Mouse (Mus musculus) hindbrain, embryonic 11.5 days (tissue): ENCODE data around the gene Aldob. TPM values are rescaled to one million over a fixed set of nuclear protein-coding genes. Genes with fewer than 3 reads are reported as not detected.
"Not testable (repeated sequence)": the region's sequence is repeated elsewhere in the genome, so short reads cannot be mapped to it uniquely, and the experiment has no call there.

Source experiments
- ATAC-seq: fragments of 200-750 bp; cut with Nextera tagmentation; 2 replicates; pipeline ENCODE4 v1.8.0; 2017; ENCODE audit warnings: mild to moderate bottlenecking, moderate TSS enrichment, moderate library complexity; ENCODE audit not compliant: low FRiP score
- DNase-seq: peaks from one replicate; pipeline ENCODE4 v3.0.0-alpha.2; 2015; ENCODE audit warnings: low spot score
- H3K27ac ChIP-seq: fragments of 300-500 bp; sonication (generic); 2 replicates; pipeline ENCODE4 v1.5.1; 2014; ENCODE audit warnings: mild to moderate bottlenecking, low read depth, low read length
- H3K27me3 ChIP-seq: fragments of 300-500 bp; sonication (generic); 2 replicates; pipeline ENCODE4 v1.6.1; 2014; ENCODE audit warnings: mild to moderate bottlenecking, low read length, moderate library complexity, mixed read lengths; ENCODE audit not compliant: control insufficient read depth, insufficient read depth
- H3K36me3 ChIP-seq: fragments of 300-500 bp; sonication (generic); 2 replicates; pipeline ENCODE4 v1.6.1; 2014; ENCODE audit warnings: mild to moderate bottlenecking, low read length, moderate library complexity, mixed read lengths; ENCODE audit not compliant: control insufficient read depth, insufficient read depth
- H3K4me1 ChIP-seq: fragments of 300-500 bp; sonication (generic); replicated peaks from 2 replicates; pipeline ENCODE4 v1.6.1; 2014; ENCODE audit warnings: low read length, mixed read lengths; ENCODE audit not compliant: control insufficient read depth, insufficient read depth
- H3K4me2 ChIP-seq: fragments of 300-500 bp; sonication (generic); replicated peaks from 2 replicates; pipeline ENCODE4 v1.6.1; 2014; ENCODE audit warnings: mild to moderate bottlenecking, low read depth, low read length
- H3K4me3 ChIP-seq: fragments of 300-500 bp; sonication (generic); 2 replicates; pipeline ENCODE4 v1.5.1; 2014; ENCODE audit warnings: low read depth, low read length
- H3K9ac ChIP-seq: fragments of 300-500 bp; sonication (generic); 2 replicates; pipeline ENCODE4 v1.6.1; 2014; ENCODE audit warnings: low read depth, low read length
- H3K9me3 ChIP-seq: fragments of 300-500 bp; sonication (generic); 2 replicates; pipeline ENCODE4 v1.6.1; 2016; ENCODE audit warnings: low read length; ENCODE audit not compliant: control insufficient read depth
- WGBS: fragments of 180-500 bp; shearing (Covaris S2); extraction: QIAGEN DNeasy Blood & Tissue Kit; methylation state at CpG from one replicate; pipeline ENCODE4 v1.1.7; 2014; 5-methylcytosine and 5-hydroxymethylcytosine counted together
- polyA plus RNA-seq: library from polyadenylated mRNA; unstranded; fragments of >200 nt; fragmentation: Nextera tagmentation; extraction: Ambion mirVana; gene quantifications from 2 replicates; pipeline ENCODE4 v1.2.1, GENCODE M21; 2014

Gene Aldob
- polyA plus RNA-seq, 1 experiment from 2014 or later, result not detected

DNA sequence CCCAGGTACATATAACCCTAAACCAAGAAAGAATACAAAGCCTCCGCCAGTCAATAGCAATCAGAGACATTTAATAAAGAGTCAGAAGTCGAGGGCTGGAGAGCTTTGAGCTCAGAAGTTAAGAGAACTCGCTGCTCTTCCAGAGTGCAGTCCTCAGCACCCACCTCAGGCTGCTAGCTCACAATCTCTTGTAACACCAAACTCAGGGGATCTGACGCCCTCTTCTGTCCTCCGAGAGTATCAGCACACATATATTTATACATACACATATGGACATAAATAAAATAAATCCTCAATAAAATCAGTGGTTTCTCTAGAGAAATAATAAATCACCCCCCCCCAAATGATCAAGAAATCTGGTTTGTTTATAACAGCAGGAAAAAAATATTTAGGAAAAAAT is 29.9 kb downstream of the Aldob start:
- WGBS, result 77% methylated on average over 5 of the region's 5 CpGs
- H3K27ac ChIP-seq, result no peak overlapping the region
- H3K4me2 ChIP-seq, result no peak overlapping the region
- ATAC-seq (no peak), DNase-seq (peak; percentile 18)
- no peaks in the 10 kb centered on the region for H3K36me3 ChIP-seq
- no peaks in the 10 kb centered on the region for H3K4me1 ChIP-seq
- no peak overlapping the region for H3K4me3 ChIP-seq
- no peak overlapping the region for H3K9ac ChIP-seq
- H3K27me3 ChIP-seq, result no peaks in the 10 kb centered on the region
- no peaks in the 10 kb centered on the region for H3K9me3 ChIP-seq

GRCm38 (mm10) chr4:49514441-49514840 is 34.9 kb downstream of the Aldob start:
- Histone ChIP-seq H3K27me3 (no peaks in the 10 kb centered on the region), H3K9ac (no peak overlapping the region), H3K4me1 (no peaks in the 10 kb centered on the region), H3K27ac (no peak overlapping the region), H3K36me3 (peaks cover 4% of the 10 kb centered on the region; the same call in 1 of the 2 replicates), H3K9me3 (no peaks in the 10 kb centered on the region), H3K4me2 (no peak overlapping the region), H3K4me3 (no peak overlapping the region)
- WGBS, result 97% methylated on average over 6 of the region's 6 CpGs
- DNase-seq (no peak), ATAC-seq (no peak)

GRCm38 (mm10) chr4:49512636-49513035 is 36.7 kb downstream of the Aldob start:
- H3K9me3 ChIP-seq, result no peaks in the 10 kb centered on the region
- ATAC-seq (no peak), DNase-seq (no peak)
- no peaks in the 10 kb centered on the region for H3K27me3 ChIP-seq
- H3K36me3 ChIP-seq, result peaks cover 4% of the 10 kb centered on the region; the same call in 1 of the 2 replicates
- WGBS, result 82% methylated on average over 4 of the region's 4 CpGs
- no peak overlapping the region for H3K4me2 ChIP-seq
- no peak overlapping the region for H3K4me3 ChIP-seq
- no peak overlapping the region for H3K27ac ChIP-seq
- no peak overlapping the region for H3K9ac ChIP-seq
- no peaks in the 10 kb centered on the region for H3K4me1 ChIP-seq

- H3K4me1 ChIP-seq, H3K9me3 ChIP-seq, H3K9ac ChIP-seq, H3K27me3 ChIP-seq, H3K36me3 ChIP-seq, H3K4me3 ChIP-seq, H3K4me2 ChIP-seq, DNase-seq, ATAC-seq, H3K27ac ChIP-seq: not testable (repeated sequence)
- 100% methylated on average over 1 of the region's 1 CpGs for WGBS
These were observed 39.0 kb downstream of the Aldob start for GRCm38 (mm10) chr4:49510236-49510835.

GRCm38 (mm10) chr4:49509183-49509582 is 40.2 kb downstream of the Aldob start:
- Histone ChIP-seq H3K9me3 (no peaks in the 10 kb centered on the region), H3K4me3 (no peak overlapping the region), H3K9ac (no peak overlapping the region), H3K36me3 (peaks cover 4% of the 10 kb centered on the region; the same call in 1 of the 2 replicates), H3K4me1 (no peaks in the 10 kb centered on the region), H3K4me2 (no peak overlapping the region), H3K27ac (no peak overlapping the region), H3K27me3 (no peaks in the 10 kb centered on the region)
- ATAC-seq (no peak), DNase-seq (no peak)
- WGBS, result 91% methylated on average over 2 of the region's 2 CpGs

DNA sequence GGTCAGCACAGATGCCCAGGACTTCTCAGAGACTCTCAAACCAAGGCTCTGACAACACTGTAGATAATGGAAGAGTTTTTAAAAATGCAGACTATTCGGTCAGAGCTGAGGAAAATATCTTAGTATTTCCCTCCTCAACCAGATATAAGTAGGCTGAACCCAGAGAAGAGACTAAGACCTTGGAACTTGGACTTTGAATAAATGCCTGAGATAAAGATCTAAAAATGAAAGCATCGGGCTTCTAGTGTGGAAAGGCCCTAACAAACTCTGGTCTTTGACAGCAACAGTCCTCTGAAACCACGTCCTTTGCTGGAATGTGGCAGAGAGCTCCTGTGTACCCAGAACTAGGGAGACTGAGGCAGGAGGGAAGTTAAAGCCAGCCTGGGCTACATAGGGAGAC is 43.0 kb downstream of the Aldob start, which contains the start of gene Baat:
TSS of gene Baat (minus strand) at position 172 of the 400 bp plus-strand sequence.
- Histone ChIP-seq H3K4me1 (no peaks in the 10 kb centered on the region), H3K4me3 (no peak within 1 kb of the TSS), H3K27ac (no peak within 1 kb of the TSS), H3K27me3 (no peaks in the 10 kb centered on the region), H3K9ac (no peak within 1 kb of the TSS), H3K9me3 (no peaks in the 10 kb centered on the region), H3K4me2 (no peak within 1 kb of the TSS), H3K36me3 (no peaks in the 10 kb centered on the region)
- ATAC-seq (no peak), DNase-seq (no peak)
- WGBS, result 86% methylated on average over 3 of the region's 3 CpGs

DNA sequence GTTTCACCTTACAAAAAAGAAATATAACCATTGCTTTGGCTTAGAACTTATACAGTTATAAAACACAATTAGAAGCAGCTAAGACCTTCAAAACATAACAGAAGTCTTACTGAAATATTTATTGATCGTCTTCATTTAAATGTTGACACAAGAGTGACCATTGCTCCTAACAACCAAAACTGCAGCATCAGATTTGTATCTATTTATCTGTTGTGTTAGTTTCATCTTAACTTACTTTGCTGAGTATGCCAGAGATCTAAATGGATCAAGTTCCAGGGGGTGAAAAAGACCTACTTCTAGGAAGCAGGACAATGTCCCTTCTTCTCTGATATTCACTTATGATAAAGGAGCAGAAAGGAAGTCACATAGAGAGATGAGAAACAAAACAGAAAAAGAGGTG is 45.8 kb downstream of the Aldob start:
- Histone ChIP-seq H3K9me3 (no peaks in the 10 kb centered on the region), H3K9ac (no peak overlapping the region), H3K4me1 (no peaks in the 10 kb centered on the region), H3K27ac (no peak overlapping the region), H3K4me3 (no peak overlapping the region), H3K4me2 (no peak overlapping the region), H3K27me3 (no peaks in the 10 kb centered on the region), H3K36me3 (no peaks in the 10 kb centered on the region)
- DNase-seq (no peak), ATAC-seq (no peak)
- 98% methylated on average over 1 of the region's 1 CpGs for WGBS

Other genes with a start within 250 kb of the Aldob start
- gene Acnat2, start 141.4 kb downstream of the Aldob start, polyA plus RNA-seq, result not detected in 2 replicates
- gene Acnat1, start 75.6 kb downstream of the Aldob start, polyA plus RNA-seq, result not detected in 2 replicates
- 0.22 and 0.27 TPM in 2 replicates for gene Baat, start 43.0 kb downstream of the Aldob start, polyA plus RNA-seq
- 93.1 and 93.9 TPM in 2 replicates for gene Mrpl50, start 28.5 kb downstream of the Aldob start, polyA plus RNA-seq
- gene Zfp189, start 28.4 kb downstream of the Aldob start, polyA plus RNA-seq, result 14.3 and 15.4 TPM in 2 replicates
- gene Tmem246, start 48.3 kb upstream of the Aldob start, polyA plus RNA-seq, result 21.9 and 24.9 TPM in 2 replicates
- gene Rnf20, start 82.5 kb upstream of the Aldob start, polyA plus RNA-seq, result 78.1 and 78.5 TPM in 2 replicates
- not detected in 2 replicates for gene Ppp3r2, start 132.5 kb upstream of the Aldob start, polyA plus RNA-seq